In the genomic region with DNA sequence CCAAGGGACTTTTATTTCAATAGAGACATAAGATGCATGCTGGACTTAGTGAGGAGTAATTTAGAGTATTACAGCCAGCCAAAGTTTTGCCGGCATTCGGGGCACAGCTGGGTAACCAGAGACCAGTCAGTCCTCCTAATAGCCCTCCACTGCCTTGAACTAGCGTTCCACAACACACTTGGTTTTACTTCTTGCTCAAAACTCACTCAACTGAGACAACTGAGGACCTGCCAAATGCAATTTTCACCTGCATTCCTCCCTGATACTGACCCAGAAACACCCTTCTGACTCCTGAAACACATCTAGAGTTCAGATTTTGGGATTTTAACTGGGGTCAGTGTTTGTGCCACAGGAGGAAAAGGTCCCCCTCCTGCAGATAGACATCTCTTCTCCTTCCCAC, we compare ENCODE assay signal across 9 mouse cellular contexts. TPM values are rescaled to one million over a fixed set of nuclear protein-coding genes. Genes with fewer than 3 reads are reported as not detected.
DNase-seq lines count a peak whose midpoint lies in the region; ATAC-seq and TF ChIP-seq lines count a peak whose summit lies in the region.
"Had no signal": no experiment of that assay in that cellular context is flagged by ENCODE, and none has a peak within 500 bp of the region (broad histone marks: within the 10 kb centered on the region; RNA-seq: fewer than 3 reads in every experiment).

No protein-coding gene starts in this region.

- H3K9me3 ChIP-seq in hindbrain, embryonic 10.5 days = no peaks in the 10 kb centered on the region
- no peaks in the 10 kb centered on the region for H3K9me3 ChIP-seq in hindbrain, embryonic 11.5 days (ENCODE audit: control insufficient read depth, low read length)
- H3K9me3 ChIP-seq in embryonic facial prominence, embryonic 10.5 days = no peaks in the 10 kb centered on the region
- H3K9me3 ChIP-seq in midbrain, embryonic 16.5 days (replicated peaks; ENCODE audit: control insufficient read depth, low read length, poor library complexity, severe bottlenecking) = no peaks in the 10 kb centered on the region

- H3K4me3 ChIP-seq in hindbrain, embryonic 10.5 days = peak overlapping the region; percentile 70
- no peak overlapping the region for H3K4me3 ChIP-seq in hindbrain, embryonic 11.5 days (ENCODE audit: low read depth, low read length)
- peak overlapping the region; percentile 74 for H3K4me3 ChIP-seq in embryonic facial prominence, embryonic 10.5 days
- peak overlapping the region; percentile 83 for H3K4me3 ChIP-seq in kidney, adult 2 months (ENCODE audit: insufficient read depth, low read depth, low read length)
- peak overlapping the region; percentile 83 for H3K4me3 ChIP-seq in midbrain, embryonic 16.5 days (ENCODE audit: low read depth, low read length)

- WGBS in hindbrain, embryonic 10.5 days = 61% methylated on average over 3 of the region's 3 CpGs
- 54% methylated on average over 3 of the region's 3 CpGs for WGBS in hindbrain, embryonic 11.5 days
- WGBS in embryonic facial prominence, embryonic 10.5 days = 52% methylated on average over 3 of the region's 3 CpGs
- WGBS in kidney, adult 2 months = 17% methylated on average over 3 of the region's 3 CpGs
- 60% methylated on average over 3 of the region's 3 CpGs for WGBS in midbrain, embryonic 16.5 days

- no peak for DNase-seq in hindbrain, embryonic 10.5 days (ENCODE audit: low spot score)
- no peak for DNase-seq in hindbrain, embryonic 11.5 days (ENCODE audit: low spot score)
- DNase-seq in embryonic facial prominence, embryonic 10.5 days (ENCODE audit: low spot score) = no peak
- peak; percentile 77 for DNase-seq in kidney, adult 2 months
- no peak for DNase-seq in frontal cortex, postnatal 14 days (ENCODE audit: low spot score in 2 of 2)
- no peak for DNase-seq in yolk sac, embryonic 10.5 days (ENCODE audit: low spot score)
- DNase-seq in layer of hippocampus, adult 11-12 months (ENCODE audit: low spot score) = no peak
- DNase-seq: retina, postnatal 1 day had no signal

- no peak for TF ChIP-seq POLR2A in kidney, adult 2 months (IDR thresholded peaks at IDR 0.05; ENCODE audit: low read depth, low read length)

- no peak for ATAC-seq in hindbrain, embryonic 11.5 days (ENCODE audit: low FRiP score)
- no peak for ATAC-seq in midbrain, embryonic 16.5 days

- no peaks in the 10 kb centered on the region for H3K36me3 ChIP-seq in hindbrain, embryonic 10.5 days
- H3K36me3 ChIP-seq in hindbrain, embryonic 11.5 days (ENCODE audit: control insufficient read depth, insufficient read depth, low read length) = no peaks in the 10 kb centered on the region
- H3K36me3 ChIP-seq in embryonic facial prominence, embryonic 10.5 days (replicated peaks) = no peaks in the 10 kb centered on the region
- H3K36me3 ChIP-seq in kidney, adult 2 months (ENCODE audit: control insufficient read depth, insufficient read depth, low read length) = no peaks in the 10 kb centered on the region
- no peaks in the 10 kb centered on the region for H3K36me3 ChIP-seq in midbrain, embryonic 16.5 days (ENCODE audit: control insufficient read depth, insufficient read depth, low read length)

- H3K4me2 ChIP-seq in hindbrain, embryonic 11.5 days (replicated peaks; ENCODE audit: low read depth, low read length) = no peak overlapping the region
- H3K4me2 ChIP-seq in midbrain, embryonic 16.5 days (ENCODE audit: low read length) = peak overlapping the region; percentile 85

- H3K27ac ChIP-seq in hindbrain, embryonic 10.5 days = no peak overlapping the region
- H3K27ac ChIP-seq in hindbrain, embryonic 11.5 days (ENCODE audit: low read depth, low read length) = no peak overlapping the region
- H3K27ac ChIP-seq in embryonic facial prominence, embryonic 10.5 days (replicated peaks) = no peak overlapping the region
- peak overlapping the region; percentile 47 for H3K27ac ChIP-seq in kidney, adult 2 months (ENCODE audit: insufficient read depth, low read depth, low read length)
- H3K27ac ChIP-seq in midbrain, embryonic 16.5 days (ENCODE audit: low read length) = no peak overlapping the region

- H3K4me1 ChIP-seq in hindbrain, embryonic 10.5 days (replicated peaks) = peaks cover 23% of the 10 kb centered on the region
- no peaks in the 10 kb centered on the region for H3K4me1 ChIP-seq in hindbrain, embryonic 11.5 days (replicated peaks; ENCODE audit: control insufficient read depth, insufficient read depth, low read length)
- H3K4me1 ChIP-seq in embryonic facial prominence, embryonic 10.5 days = peaks cover 12% of the 10 kb centered on the region
- peaks cover 14% of the 10 kb centered on the region for H3K4me1 ChIP-seq in kidney, adult 2 months (ENCODE audit: control insufficient read depth, insufficient read depth, low read length)
- H3K4me1 ChIP-seq in midbrain, embryonic 16.5 days (ENCODE audit: control insufficient read depth, insufficient read depth, low read length) = peaks cover 7% of the 10 kb centered on the region

- TF ChIP-seq CTCF in kidney, adult 2 months (conservative IDR thresholded peaks at IDR 0.05; ENCODE audit: insufficient read depth, insufficient read length, low read depth, low read length) = no peak

- H3K9ac ChIP-seq in hindbrain, embryonic 11.5 days (ENCODE audit: low read depth, low read length) = no peak overlapping the region
- peak overlapping the region; percentile 89 for H3K9ac ChIP-seq in midbrain, embryonic 16.5 days (ENCODE audit: low read depth, low read length)

- H3K27me3 ChIP-seq in hindbrain, embryonic 10.5 days (ENCODE audit: insufficient read depth, poor library complexity, severe bottlenecking) = peaks cover 70% of the 10 kb centered on the region
- H3K27me3 ChIP-seq in hindbrain, embryonic 11.5 days (ENCODE audit: control insufficient read depth, insufficient read depth, low read length) = peaks cover 30% of the 10 kb centered on the region
- peaks cover 76% of the 10 kb centered on the region for H3K27me3 ChIP-seq in embryonic facial prominence, embryonic 10.5 days (replicated peaks; ENCODE audit: low read depth, poor library complexity, severe bottlenecking)
- H3K27me3 ChIP-seq in kidney, adult 2 months (replicated peaks; ENCODE audit: control insufficient read depth, insufficient read depth, low read length) = no peaks in the 10 kb centered on the region
- H3K27me3 ChIP-seq in midbrain, embryonic 16.5 days (ENCODE audit: control insufficient read depth, insufficient read depth, low read depth, low read length) = peaks cover 15% of the 10 kb centered on the region

RNA-seq across cellular contexts. Expression of gene Faah, which starts 1.3 kb away (rescaled TPM):
- polyA plus RNA-seq in hindbrain, embryonic 10.5 days (2016; fragmentation: Nextera tagmentation; extraction: Ambion mirVana) = 2.6 and 4.4 TPM in 2 replicates
- polyA plus RNA-seq in hindbrain, embryonic 11.5 days (2014; fragmentation: Nextera tagmentation; extraction: Ambion mirVana) = 3.9 and 4.1 TPM in 2 replicates
- 2.3 and 2.4 TPM in 2 replicates for polyA plus RNA-seq in embryonic facial prominence, embryonic 10.5 days (2016; fragmentation: Nextera tagmentation; extraction: Ambion mirVana)
- polyA plus RNA-seq in kidney, adult 2 months (2012; rRNA removed) = 34.7 and 38.6 TPM in 2 replicates
- 25.9 and 27.3 TPM in 2 replicates for polyA plus RNA-seq in midbrain, embryonic 16.5 days (2015; fragmentation: Nextera tagmentation; extraction: Ambion mirVana)

RNA-seq across cellular contexts. Expression of gene Nsun4, which starts 37.3 kb away (rescaled TPM):
- 18.0 and 19.6 TPM in 2 replicates for polyA plus RNA-seq in hindbrain, embryonic 10.5 days (2016; fragmentation: Nextera tagmentation; extraction: Ambion mirVana)
- polyA plus RNA-seq in hindbrain, embryonic 11.5 days (2014; fragmentation: Nextera tagmentation; extraction: Ambion mirVana) = 19.3 and 20.7 TPM in 2 replicates
- polyA plus RNA-seq in embryonic facial prominence, embryonic 10.5 days (2016; fragmentation: Nextera tagmentation; extraction: Ambion mirVana) = 18.2 and 18.7 TPM in 2 replicates
- polyA plus RNA-seq in kidney, adult 2 months (2012; rRNA removed) = 14.5 and 16.7 TPM in 2 replicates
- 9.9 and 11.3 TPM in 2 replicates for polyA plus RNA-seq in midbrain, embryonic 16.5 days (2015; fragmentation: Nextera tagmentation; extraction: Ambion mirVana)

RNA-seq across cellular contexts. Expression of gene Uqcrh, which starts 58.5 kb away (rescaled TPM):
- polyA plus RNA-seq in hindbrain, embryonic 10.5 days (2016; fragmentation: Nextera tagmentation; extraction: Ambion mirVana) = 453 and 461 TPM in 2 replicates
- 413 and 425 TPM in 2 replicates for polyA plus RNA-seq in hindbrain, embryonic 11.5 days (2014; fragmentation: Nextera tagmentation; extraction: Ambion mirVana)
- 449 and 463 TPM in 2 replicates for polyA plus RNA-seq in embryonic facial prominence, embryonic 10.5 days (2016; fragmentation: Nextera tagmentation; extraction: Ambion mirVana)
- polyA plus RNA-seq in kidney, adult 2 months (2012; rRNA removed) = 355 and 608 TPM in 2 replicates
- 367 and 376 TPM in 2 replicates for polyA plus RNA-seq in midbrain, embryonic 16.5 days (2015; fragmentation: Nextera tagmentation; extraction: Ambion mirVana)

RNA-seq across cellular contexts. Expression of gene Lrrc41, which starts 58.7 kb away (rescaled TPM):
- 68.2 and 78.6 TPM in 2 replicates for polyA plus RNA-seq in hindbrain, embryonic 10.5 days (2016; fragmentation: Nextera tagmentation; extraction: Ambion mirVana)
- 65.5 and 72.3 TPM in 2 replicates for polyA plus RNA-seq in hindbrain, embryonic 11.5 days (2014; fragmentation: Nextera tagmentation; extraction: Ambion mirVana)
- 76.2 and 76.9 TPM in 2 replicates for polyA plus RNA-seq in embryonic facial prominence, embryonic 10.5 days (2016; fragmentation: Nextera tagmentation; extraction: Ambion mirVana)
- polyA plus RNA-seq in kidney, adult 2 months (2012; rRNA removed) = 47.3 and 56.4 TPM in 2 replicates
- polyA plus RNA-seq in midbrain, embryonic 16.5 days (2015; fragmentation: Nextera tagmentation; extraction: Ambion mirVana) = 73.7 and 74.6 TPM in 2 replicates
